Mouse (Mus musculus) layer of hippocampus, postnatal 14 days (tissue): ENCODE results near the gene 4930451I11Rik. TPM values are rescaled to one million over a fixed set of nuclear protein-coding genes. Genes with fewer than 3 reads are reported as not detected.

Source experiments
- DNase-seq, 2 experiments: peaks; one replicate each; pipeline ENCODE4 v3.0.0; 2021 to 2022; ENCODE audit warnings: low spot score in 2 of 2, mixed read lengths in 1 of 2
- total RNA-seq, 2 experiments: library from RNA; stranded (reverse); gene quantifications; 2 replicates each; pipeline ENCODE4 v1.2.3; 2021

The 4930451I11Rik gene
- total RNA-seq, 2 experiments from 2014 or later, result not detected

DNA sequence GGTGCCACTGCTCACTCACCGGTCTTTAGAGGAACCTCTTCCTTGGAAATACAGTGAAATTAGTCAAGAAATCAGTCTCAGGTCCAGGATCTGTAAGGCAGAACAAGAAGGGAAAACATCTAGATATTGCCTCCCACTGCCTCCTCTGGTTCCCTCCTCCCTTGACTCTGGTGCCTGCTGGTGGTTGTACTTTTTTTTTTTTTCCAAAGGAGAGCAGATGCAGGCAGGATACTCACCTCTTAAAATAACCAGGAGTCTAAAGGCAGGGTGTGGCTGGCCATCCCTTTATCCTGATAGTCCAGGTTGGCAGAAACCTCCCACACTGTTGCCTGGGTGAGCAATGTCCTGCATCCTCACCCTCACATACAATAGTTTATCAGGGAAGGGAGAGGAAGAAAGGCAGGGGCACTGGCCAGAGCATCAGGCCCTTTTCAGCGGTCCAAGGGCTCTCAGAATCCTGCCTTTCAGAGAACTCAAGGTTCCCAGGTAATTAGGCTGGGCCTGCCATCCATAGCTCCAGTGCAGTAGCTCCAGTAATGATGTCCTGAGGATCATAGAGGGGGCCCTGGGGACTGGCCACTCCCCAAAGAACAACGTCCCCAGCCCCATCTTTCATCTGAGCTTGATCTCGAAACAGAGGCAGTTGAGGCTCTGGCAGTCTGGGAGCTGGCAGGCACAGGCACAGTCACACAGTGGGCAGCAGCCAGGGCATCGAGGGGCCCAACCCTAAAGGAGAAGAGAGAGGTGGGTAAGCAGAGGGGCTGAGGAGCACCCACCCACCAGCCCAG lies 31.0 kb downstream of the 4930451I11Rik start:
- no peak for DNase-seq

DNA sequence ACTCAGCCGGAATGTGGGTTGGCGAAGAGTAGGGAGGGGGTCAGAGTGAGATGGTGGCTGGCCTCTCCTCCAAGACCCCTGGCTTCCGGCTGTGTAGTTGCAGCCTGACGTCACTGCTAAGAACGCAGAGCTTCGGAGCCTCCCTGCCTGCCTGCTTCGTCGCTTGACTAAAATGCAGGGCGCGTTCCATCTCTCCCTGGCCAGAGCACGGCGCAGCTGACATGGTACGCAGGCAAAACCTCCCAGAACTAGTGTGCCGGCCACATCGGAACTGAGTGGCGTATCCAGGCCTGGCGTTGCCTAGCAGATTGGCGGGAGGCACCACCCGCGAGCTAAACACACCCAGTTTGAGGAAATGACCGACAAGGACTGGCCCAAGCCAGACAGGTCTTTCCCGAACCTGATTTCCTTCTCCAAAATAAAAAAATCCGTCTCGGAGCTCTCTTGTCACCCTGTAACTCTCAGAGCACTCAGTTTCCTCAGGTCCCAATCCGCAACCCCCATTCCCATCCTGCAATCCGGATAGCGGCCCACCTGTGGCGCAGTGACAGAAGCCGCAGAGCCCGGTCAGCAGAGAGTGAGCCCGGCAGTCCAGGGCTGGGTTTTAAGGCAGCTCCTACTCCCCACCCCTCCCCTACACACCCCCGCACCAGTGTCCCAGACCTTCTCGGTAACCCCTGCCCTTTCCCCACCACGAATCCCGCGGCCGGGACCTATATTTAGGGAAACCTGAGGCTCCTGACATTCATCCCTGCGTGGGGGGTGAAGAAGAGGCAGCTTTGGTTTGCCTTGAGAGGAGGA lies 31.8 kb downstream of the 4930451I11Rik start:
- DNase-seq, result no peak

GRCm38 (mm10) chr7:126799050-126799467 lies 32.4 kb downstream of the 4930451I11Rik start:
- peak; percentile 95 to 99 for DNase-seq

- no peak for DNase-seq
Measured at GRCm38 (mm10) chr7:126798127-126799049, 33.1 kb downstream of the 4930451I11Rik start.

DNA sequence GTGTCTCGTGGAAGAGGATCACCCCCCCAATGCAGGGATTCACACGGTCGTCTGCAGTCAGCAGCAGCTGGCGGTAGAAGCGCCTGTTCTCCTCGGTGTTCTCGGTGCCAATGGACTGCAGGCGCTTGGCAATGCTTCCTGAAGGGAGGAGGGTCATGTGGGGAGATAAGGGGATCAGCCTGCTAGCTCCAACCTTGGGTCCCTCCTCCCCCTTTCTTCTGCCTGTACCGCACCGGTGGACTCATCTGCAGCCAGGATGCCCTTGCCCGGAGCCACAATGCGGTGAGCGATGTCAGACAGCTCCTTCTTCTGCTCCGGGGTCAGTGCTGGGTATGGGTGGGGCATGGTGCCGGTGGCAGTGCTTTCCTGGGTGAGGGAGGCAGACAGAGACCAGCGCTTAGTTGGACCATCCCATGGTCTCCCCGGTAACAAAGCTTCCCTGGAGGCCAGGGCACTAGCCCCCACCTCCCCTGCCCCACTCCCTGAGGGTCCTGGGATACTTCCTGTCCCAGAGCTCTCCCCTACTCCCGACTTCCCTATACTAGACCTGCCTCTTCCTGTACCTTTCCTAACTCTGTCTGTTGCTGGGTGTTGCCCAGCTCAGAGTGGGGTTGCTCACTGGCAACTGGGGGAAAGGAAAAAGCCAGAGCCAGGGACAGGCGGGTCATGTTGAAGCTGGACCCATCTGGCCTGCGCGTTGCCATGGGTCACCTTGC lies 33.9 kb downstream of the 4930451I11Rik start, which contains the start of gene Fam57b:
Gene Fam57b, plus strand, starts transcription at position 258 of the 716 bp plus-strand sequence.
- no peak for DNase-seq

- DNase-seq, result peak; percentile 65 to 75
Measured at GRCm38 (mm10) chr7:126796350-126796932, 35.0 kb downstream of the 4930451I11Rik start.

DNA sequence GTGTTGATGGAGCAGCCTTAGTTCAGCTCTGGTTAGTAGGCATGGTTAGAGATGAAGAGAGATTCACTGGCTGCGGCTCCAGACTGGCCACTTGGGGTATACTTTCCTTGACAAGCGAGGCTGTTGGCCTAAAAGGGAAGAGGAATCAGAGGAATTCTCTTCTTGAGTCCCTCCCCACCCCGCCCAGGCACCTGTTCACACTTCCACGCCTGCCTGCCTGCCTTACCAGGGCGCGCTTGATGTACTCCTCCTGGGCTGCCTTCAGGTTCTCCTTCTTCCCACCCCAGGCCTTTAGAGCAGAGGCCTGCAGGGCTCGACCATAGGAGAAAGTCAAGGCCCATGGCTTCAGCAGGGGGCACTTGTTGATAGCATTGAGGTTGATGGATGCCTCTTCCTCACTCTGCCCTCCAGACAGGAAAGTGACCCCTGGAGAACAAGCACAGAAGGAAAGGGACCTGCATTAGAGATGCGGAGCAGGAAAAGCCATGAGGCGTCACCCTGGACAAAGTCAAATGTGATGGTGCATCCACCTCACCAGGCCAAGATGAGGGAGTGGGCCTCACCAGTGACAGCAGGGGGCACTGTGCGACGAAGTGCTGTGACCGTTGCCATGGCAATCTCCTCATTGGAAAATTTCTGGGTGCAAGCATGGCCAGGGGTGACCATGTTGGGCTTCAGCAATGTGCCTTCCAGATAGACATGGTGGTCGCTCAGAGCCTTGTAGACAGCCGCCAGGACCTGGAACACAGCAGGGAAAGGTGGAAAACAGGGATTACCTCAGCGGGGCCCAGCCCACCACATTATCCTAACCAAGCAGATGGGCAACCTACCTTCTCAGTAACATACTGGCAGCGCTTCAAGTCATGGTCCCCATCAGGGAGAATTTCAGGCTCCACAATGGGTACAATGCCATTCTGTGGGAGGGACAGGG lies 35.8 kb downstream of the 4930451I11Rik start:
- DNase-seq, result peak in 1 of 2 experiments; percentile 24

- no peak for DNase-seq
Measured at GRCm38 (mm10) chr7:126794271-126794605, 37.2 kb downstream of the 4930451I11Rik start.

DNA sequence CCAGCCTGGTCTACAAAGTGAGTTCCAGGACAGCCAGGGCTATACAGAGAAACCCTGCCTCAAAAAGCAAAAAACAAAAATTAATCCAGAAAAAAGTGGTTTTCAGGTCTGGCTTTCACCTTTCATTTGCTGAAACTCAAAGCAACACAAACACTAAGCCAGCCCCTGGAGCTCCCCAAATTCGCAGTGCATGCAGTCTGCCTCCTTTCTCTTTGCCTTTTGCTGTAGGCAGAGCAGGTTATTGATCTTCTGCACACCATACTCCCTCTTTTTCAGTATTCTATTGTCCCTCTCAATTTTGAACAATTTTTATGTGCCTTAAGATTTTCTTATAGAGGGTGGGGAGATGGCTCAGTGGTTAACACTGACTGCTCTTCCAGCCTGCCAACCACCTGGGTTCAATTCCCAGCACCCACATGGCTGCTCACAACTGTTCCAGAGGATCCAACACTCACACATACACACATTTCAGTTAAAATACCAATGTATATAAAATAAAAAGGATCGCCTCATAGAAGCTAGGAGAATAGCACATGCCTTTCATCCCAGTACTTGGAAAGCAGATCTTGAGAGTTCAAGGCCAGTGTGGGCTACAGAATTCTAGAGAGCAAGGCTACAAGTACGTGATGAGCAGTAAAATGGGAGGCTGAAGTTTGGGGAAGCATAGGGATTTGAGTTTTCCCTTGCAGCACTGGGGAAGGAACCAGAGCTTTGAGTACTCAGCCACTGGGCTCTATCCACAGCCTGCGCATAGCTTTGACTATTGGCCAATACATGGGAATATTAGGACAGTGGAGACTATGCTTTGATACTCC lies 37.8 kb downstream of the 4930451I11Rik start:
- no peak for DNase-seq

DNA sequence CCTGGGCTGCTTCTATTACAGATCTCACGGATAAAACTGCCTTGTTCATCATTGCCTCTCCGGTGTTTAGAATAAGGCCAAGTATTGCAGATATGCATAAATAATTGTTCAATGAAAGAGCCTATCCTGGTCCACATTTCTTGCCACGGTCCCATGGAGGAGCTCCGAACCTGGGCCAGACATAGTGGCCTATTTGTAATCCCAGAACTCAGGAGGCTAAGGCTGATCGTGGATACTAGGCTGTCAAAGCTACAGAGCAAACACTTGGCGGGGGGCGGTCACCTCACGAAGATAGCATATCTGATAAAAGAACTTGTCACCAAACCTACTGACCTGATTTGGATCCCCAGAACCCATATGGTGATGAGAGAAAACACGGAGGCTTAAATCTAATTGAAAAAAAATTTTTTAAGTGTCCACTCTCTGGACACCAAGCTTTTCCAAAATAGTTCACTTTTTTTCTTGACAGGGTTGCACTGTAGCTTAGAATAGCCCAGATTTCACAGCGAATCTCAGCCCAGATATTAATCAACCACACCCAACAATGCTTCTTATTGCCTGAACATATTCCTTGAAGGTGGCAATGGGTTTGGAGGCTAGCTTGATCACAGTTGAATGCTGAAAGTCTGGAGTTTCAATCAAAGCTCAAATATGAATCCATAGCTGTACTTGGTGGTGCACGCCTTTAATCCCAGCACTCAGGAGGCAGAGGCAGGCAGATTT lies 38.6 kb downstream of the 4930451I11Rik start:
- DNase-seq, result no peak

DNA sequence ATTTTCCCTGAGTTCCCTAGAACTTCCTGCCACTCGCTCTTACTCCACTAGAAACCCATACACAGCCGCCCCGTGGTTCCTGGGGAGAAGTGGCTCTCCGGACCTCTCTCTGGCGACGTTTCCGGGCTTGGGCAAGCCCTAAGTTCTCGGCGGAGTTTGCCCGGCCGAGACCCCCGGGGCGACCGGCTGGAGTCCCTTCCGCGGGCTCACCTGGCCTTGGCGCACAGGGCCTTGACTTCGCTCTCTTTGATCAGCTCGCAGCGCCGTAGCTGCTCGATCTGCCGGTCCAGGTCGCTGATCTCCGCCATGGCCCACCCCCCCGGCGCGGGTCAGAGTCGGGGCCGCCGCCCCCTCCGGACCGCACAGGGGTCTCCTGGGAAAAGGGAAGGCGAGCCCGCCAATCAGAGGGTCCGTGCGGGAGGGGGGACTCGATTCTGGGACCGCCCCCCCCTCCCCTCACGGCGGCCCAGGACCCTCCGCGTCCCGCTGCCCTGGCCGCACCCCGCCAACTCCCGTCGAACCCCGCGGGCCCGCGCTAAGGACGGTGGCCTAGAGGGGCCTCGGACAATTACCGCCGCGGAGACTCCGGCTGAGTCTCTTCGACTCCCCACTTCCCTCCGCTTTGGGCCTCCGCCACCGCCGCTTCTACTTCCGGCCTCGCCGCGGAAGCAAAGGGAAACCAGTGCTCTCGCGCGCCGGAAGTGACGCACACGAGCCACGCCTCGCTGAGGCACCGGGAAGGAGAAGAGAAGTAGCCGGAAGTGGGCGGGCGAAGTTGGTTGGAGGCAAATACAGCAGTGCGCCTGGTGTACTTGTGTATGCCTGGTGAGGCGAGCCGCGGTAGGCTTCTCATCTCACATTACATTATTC lies 39.4 kb downstream of the 4930451I11Rik start, which contains the start of gene Ppp4c:
Gene Ppp4c, minus strand, starts transcription at position 646 of the 870 bp plus-strand sequence.
- DNase-seq, result peak; percentile 93 to 97

DNA sequence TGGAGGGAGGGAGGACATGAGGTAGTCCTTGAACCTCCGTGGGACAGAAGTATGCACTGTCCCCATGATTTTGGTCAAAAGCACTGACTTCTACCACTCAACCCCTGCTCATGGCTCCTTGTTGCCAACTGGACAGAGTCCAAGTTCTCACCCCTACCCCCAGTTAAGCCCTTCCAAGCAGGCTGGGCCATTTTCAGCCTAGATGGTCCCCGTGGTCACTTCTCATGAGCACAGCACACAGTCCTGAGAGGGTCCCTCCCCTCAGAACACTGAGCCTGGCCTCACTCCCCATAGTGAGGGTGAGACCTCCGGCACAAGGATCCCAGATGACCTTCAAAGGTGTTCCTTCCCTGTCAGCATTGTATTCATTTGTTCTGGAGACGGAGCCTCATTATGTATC lies 42.3 kb downstream of the 4930451I11Rik start:
- DNase-seq, result no peak

DNA sequence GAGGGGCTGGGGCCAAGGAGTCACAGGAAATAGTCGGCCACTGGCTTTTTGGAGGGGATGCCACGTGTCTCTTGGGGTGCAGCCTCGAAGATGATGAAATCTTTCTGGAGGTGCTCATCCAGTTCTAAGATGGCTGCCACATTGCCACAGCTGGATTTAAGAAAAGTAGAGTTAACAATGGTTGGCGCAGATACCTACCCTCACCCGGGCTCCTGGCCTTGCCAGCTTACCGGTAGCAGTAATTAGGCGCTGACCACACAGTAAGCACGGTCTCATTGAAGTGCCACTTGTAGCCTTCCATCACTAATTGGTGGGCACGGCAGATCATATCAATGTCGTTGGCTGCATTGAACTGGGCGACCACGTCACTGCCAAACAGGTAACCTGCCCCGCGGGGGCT lies 45.3 kb downstream of the 4930451I11Rik start:
- no peak for DNase-seq

GRCm38 (mm10) chr7:126785056-126785455 lies 46.4 kb downstream of the 4930451I11Rik start:
- no peak for DNase-seq

GRCm38 (mm10) chr7:126784469-126784868 lies 47.0 kb downstream of the 4930451I11Rik start:
- DNase-seq, result no peak

DNA sequence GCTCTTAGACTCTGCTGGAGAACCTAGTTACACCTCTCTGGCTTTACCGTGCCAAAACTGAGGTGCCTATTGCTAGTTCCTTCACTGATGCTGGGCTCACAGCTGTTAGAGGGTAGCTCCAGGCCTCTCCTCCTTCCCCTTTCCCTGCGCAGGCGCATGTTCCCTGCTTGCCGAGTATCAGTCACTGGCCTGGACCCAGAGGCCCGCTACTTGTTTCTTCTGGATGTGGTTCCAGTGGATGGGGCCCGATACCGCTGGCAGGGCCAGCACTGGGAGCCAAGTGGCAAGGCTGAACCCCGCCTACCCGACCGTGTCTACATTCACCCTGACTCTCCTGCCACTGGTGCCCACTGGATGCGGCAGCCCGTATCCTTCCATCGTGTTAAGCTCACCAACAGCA lies 48.7 kb downstream of the 4930451I11Rik start:
- DNase-seq, result no peak
